Mouse (Mus musculus): ENCODE results near the gene Mrps5. TPM values are rescaled to one million over a fixed set of nuclear protein-coding genes. Genes with fewer than 3 reads are reported as not detected.

Gene Mrps5
- polyA plus RNA-seq, 1 experiment from 2014 or later = 155 TPM

- Histone ChIP-seq H3K27me3 (replicated peaks; ENCODE audit: control insufficient read depth, insufficient read depth, low read length) (no peaks in the 10 kb centered on the region), H3K27ac (ENCODE audit: low read depth) (no peak overlapping the region), H3K4me3 (ENCODE audit: low read depth, low read length) (no peak overlapping the region), H3K9ac (ENCODE audit: low read length) (no peak overlapping the region), H3K4me2 (ENCODE audit: low read length) (no peak overlapping the region), H3K9me3 (ENCODE audit: control insufficient read depth, low read length) (no peaks in the 10 kb centered on the region), H3K4me1 (replicated peaks; ENCODE audit: control insufficient read depth, insufficient read depth, low read length) (no peaks in the 10 kb centered on the region), H3K36me3 (ENCODE audit: control insufficient read depth, insufficient read depth, low read length) (no peaks in the 10 kb centered on the region)
- no peak for ATAC-seq (replicated peaks; ENCODE audit: low FRiP score, low TSS enrichment, low read depth)
- DNase-seq (ENCODE audit: low spot score) = no peak
- 64% methylated on average over 5 of the region's 5 CpGs for WGBS
Observed at GRCm38 (mm10) chr2:127625659-127626058, 38.6 kb downstream of the Mrps5 start.

- Histone ChIP-seq H3K4me3 (ENCODE audit: low read depth, low read length) (no peak overlapping the region), H3K27ac (ENCODE audit: low read depth) (no peak overlapping the region), H3K27me3 (replicated peaks; ENCODE audit: control insufficient read depth, insufficient read depth, low read length) (no peaks in the 10 kb centered on the region), H3K36me3 (ENCODE audit: control insufficient read depth, insufficient read depth, low read length) (no peaks in the 10 kb centered on the region), H3K9ac (ENCODE audit: low read length) (no peak overlapping the region), H3K4me2 (ENCODE audit: low read length) (no peak overlapping the region), H3K9me3 (ENCODE audit: control insufficient read depth, low read length) (no peaks in the 10 kb centered on the region), H3K4me1 (replicated peaks; ENCODE audit: control insufficient read depth, insufficient read depth, low read length) (no peaks in the 10 kb centered on the region)
- ATAC-seq (replicated peaks; ENCODE audit: low FRiP score, low TSS enrichment, low read depth) (no peak), DNase-seq (ENCODE audit: low spot score) (no peak)
- 73% methylated on average over 6 of the region's 6 CpGs for WGBS
Observed at GRCm38 (mm10) chr2:127627354-127627753, 40.3 kb downstream of the Mrps5 start.

GRCm38 (mm10) chr2:127627990-127628570, 41.1 kb downstream of the Mrps5 start:
- H3K4me3 ChIP-seq (ENCODE audit: low read depth, low read length) = no peak overlapping the region
- WGBS = 78% methylated on average over 6 of the region's 6 CpGs
- no peak overlapping the region for H3K9ac ChIP-seq (ENCODE audit: low read length)
- ATAC-seq (replicated peaks; ENCODE audit: low FRiP score, low TSS enrichment, low read depth) (no peak), DNase-seq (ENCODE audit: low spot score) (no peak)
- no peaks in the 10 kb centered on the region for H3K4me1 ChIP-seq (replicated peaks; ENCODE audit: control insufficient read depth, insufficient read depth, low read length)
- no peak overlapping the region for H3K4me2 ChIP-seq (ENCODE audit: low read length)
- H3K27me3 ChIP-seq (replicated peaks; ENCODE audit: control insufficient read depth, insufficient read depth, low read length) = no peaks in the 10 kb centered on the region
- no peaks in the 10 kb centered on the region for H3K36me3 ChIP-seq (ENCODE audit: control insufficient read depth, insufficient read depth, low read length)
- H3K9me3 ChIP-seq (ENCODE audit: control insufficient read depth, low read length) = no peaks in the 10 kb centered on the region
- no peak overlapping the region for H3K27ac ChIP-seq (ENCODE audit: low read depth)

GRCm38 (mm10) chr2:127632601-127633000, 45.6 kb downstream of the Mrps5 start:
- Histone ChIP-seq H3K4me3 (ENCODE audit: low read depth, low read length) (no peak overlapping the region), H3K27ac (ENCODE audit: low read depth) (no peak overlapping the region), H3K4me1 (replicated peaks; ENCODE audit: control insufficient read depth, insufficient read depth, low read length) (no peaks in the 10 kb centered on the region), H3K27me3 (replicated peaks; ENCODE audit: control insufficient read depth, insufficient read depth, low read length) (no peaks in the 10 kb centered on the region), H3K4me2 (ENCODE audit: low read length) (no peak overlapping the region), H3K36me3 (ENCODE audit: control insufficient read depth, insufficient read depth, low read length) (no peaks in the 10 kb centered on the region), H3K9ac (ENCODE audit: low read length) (no peak overlapping the region), H3K9me3 (ENCODE audit: control insufficient read depth, low read length) (no peaks in the 10 kb centered on the region)
- no peak for ATAC-seq (replicated peaks; ENCODE audit: low FRiP score, low TSS enrichment, low read depth)
- no peak for DNase-seq (ENCODE audit: low spot score)
- 73% methylated on average over 2 of the region's 2 CpGs for WGBS

- DNase-seq (ENCODE audit: low spot score) = no peak
- H3K4me1 ChIP-seq (replicated peaks; ENCODE audit: control insufficient read depth, insufficient read depth, low read length) = no peaks in the 10 kb centered on the region
- H3K9ac ChIP-seq (ENCODE audit: low read length) = no peak overlapping the region
- ATAC-seq (replicated peaks; ENCODE audit: low FRiP score, low TSS enrichment, low read depth) = no peak
- no peak overlapping the region for H3K4me2 ChIP-seq (ENCODE audit: low read length)
- WGBS = 71% methylated on average over 6 of the region's 6 CpGs
- no peaks in the 10 kb centered on the region for H3K36me3 ChIP-seq (ENCODE audit: control insufficient read depth, insufficient read depth, low read length)
- H3K4me3 ChIP-seq (ENCODE audit: low read depth, low read length) = no peak overlapping the region
- H3K27ac ChIP-seq (ENCODE audit: low read depth) = no peak overlapping the region
- no peaks in the 10 kb centered on the region for H3K27me3 ChIP-seq (replicated peaks; ENCODE audit: control insufficient read depth, insufficient read depth, low read length)
- H3K9me3 ChIP-seq (ENCODE audit: control insufficient read depth, low read length) = no peaks in the 10 kb centered on the region
Observed at GRCm38 (mm10) chr2:127635581-127635980, 48.6 kb downstream of the Mrps5 start.

DNA sequence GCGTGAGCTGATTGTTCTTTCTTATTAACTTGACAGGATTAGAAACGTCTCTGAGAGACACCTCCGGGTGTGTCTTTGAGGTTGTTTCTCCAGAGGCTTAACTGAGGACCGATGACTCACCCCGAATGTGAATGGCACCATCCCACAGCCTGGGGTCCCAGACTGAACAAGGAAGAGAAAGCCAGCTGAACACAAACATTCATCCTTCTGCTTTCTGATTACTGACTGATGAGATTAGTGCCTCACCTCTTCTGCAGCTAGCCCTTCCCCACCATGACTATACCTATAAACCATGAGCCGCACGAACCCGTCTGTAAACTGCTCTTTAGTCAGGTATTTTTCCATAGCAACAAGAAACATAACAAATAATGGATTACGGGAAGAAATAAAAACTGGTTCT, 52.0 kb downstream of the Mrps5 start:
- no peak overlapping the region for H3K27ac ChIP-seq (ENCODE audit: low read depth)
- 75% methylated on average over 9 of the region's 9 CpGs for WGBS
- DNase-seq (ENCODE audit: low spot score) = no peak
- H3K27me3 ChIP-seq (replicated peaks; ENCODE audit: control insufficient read depth, insufficient read depth, low read length) = no peaks in the 10 kb centered on the region
- ATAC-seq (replicated peaks; ENCODE audit: low FRiP score, low TSS enrichment, low read depth) = no peak
- H3K4me1 ChIP-seq (replicated peaks; ENCODE audit: control insufficient read depth, insufficient read depth, low read length) = no peaks in the 10 kb centered on the region
- H3K4me3 ChIP-seq (ENCODE audit: low read depth, low read length) = no peak overlapping the region
- no peak overlapping the region for H3K4me2 ChIP-seq (ENCODE audit: low read length)
- H3K9me3 ChIP-seq (ENCODE audit: control insufficient read depth, low read length) = no peaks in the 10 kb centered on the region
- H3K36me3 ChIP-seq (ENCODE audit: control insufficient read depth, insufficient read depth, low read length) = no peaks in the 10 kb centered on the region
- no peak overlapping the region for H3K9ac ChIP-seq (ENCODE audit: low read length)

DNA sequence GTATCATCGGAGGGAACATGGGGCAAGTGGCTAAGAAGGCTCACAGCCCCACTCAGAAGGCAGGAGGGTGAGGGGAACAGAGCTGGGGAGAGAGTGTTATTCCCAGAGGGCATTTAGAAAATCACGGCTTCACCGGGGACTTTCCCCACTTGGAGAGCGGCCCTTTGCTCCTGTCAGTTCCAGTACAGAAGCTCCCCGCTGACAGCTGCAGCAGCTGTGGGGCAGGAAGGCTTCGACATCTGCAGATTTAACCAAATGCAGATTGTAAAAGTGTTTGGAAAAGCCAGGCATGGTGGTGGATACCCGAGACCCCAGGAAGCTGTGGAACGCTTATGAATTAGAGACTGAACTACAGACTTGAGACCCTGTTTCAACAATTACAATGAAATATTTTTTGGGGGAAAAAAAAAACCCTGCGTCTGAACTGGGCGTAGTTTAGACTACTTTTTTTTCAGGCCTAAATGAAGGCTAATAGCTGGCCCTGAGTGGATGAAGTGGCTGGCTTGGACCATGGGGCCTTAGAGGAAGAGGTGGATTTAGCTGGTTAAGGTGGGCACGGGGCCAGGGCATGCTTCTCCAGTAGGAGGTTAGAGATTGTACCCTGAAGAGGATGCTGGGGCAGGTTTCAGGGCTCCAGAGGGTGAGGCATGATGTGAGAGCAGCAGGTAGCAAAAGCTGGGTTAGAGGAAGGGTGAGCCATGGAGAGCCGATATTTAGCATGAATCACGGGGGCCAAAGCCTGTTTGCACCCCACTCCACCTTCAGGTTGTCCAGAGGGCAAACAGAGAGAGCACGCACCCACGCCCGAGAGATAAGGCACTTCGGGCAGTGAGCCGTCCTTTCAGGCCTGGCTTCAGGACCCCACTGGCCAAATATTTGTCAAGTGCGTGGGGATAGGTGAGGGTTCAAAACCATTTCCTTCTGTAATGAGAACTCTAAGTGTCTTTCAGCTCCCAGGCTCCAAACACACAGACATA, 57.0 kb downstream of the Mrps5 start:
- no peaks in the 10 kb centered on the region for H3K4me1 ChIP-seq (replicated peaks; ENCODE audit: control insufficient read depth, insufficient read depth, low read length)
- H3K9ac ChIP-seq (ENCODE audit: low read length) = no peak overlapping the region
- no peaks in the 10 kb centered on the region for H3K27me3 ChIP-seq (replicated peaks; ENCODE audit: control insufficient read depth, insufficient read depth, low read length)
- no peaks in the 10 kb centered on the region for H3K9me3 ChIP-seq (ENCODE audit: control insufficient read depth, low read length)
- DNase-seq (ENCODE audit: low spot score) (no peak), ATAC-seq (replicated peaks; ENCODE audit: low FRiP score, low TSS enrichment, low read depth) (no peak)
- H3K36me3 ChIP-seq (ENCODE audit: control insufficient read depth, insufficient read depth, low read length) = no peaks in the 10 kb centered on the region
- no peak overlapping the region for H3K4me2 ChIP-seq (ENCODE audit: low read length)
- no peak overlapping the region for H3K27ac ChIP-seq (ENCODE audit: low read depth)
- no peak overlapping the region for H3K4me3 ChIP-seq (ENCODE audit: low read depth, low read length)
- 50% methylated on average over 19 of the region's 19 CpGs for WGBS

DNA sequence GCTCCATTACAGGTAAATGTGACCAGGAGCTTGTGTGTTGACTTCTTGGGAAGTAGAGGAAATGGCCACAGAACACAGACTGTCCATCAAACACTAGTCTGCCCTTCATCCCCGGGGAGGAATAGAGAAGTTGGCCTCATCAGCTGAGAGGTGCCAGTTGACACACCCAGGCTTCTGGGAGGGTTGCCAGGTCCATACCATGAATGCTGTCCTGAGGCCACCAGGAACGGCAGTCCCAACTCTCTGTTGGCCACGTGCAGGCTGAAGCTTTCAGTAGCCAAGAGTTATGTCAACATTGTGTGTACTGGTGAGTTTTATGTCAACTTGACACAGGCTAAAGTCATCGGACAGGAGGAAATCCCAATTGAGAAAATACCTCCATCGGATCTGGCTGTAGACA, 59.9 kb downstream of the Mrps5 start:
- DNase-seq (ENCODE audit: low spot score) (no peak), ATAC-seq (replicated peaks; ENCODE audit: low FRiP score, low TSS enrichment, low read depth) (no peak)
- no peak overlapping the region for H3K27ac ChIP-seq (ENCODE audit: low read depth)
- 69% methylated on average over 5 of the region's 5 CpGs for WGBS
- no peaks in the 10 kb centered on the region for H3K4me1 ChIP-seq (replicated peaks; ENCODE audit: control insufficient read depth, insufficient read depth, low read length)
- no peak overlapping the region for H3K9ac ChIP-seq (ENCODE audit: low read length)
- no peaks in the 10 kb centered on the region for H3K27me3 ChIP-seq (replicated peaks; ENCODE audit: control insufficient read depth, insufficient read depth, low read length)
- H3K9me3 ChIP-seq (ENCODE audit: control insufficient read depth, low read length) = no peaks in the 10 kb centered on the region
- H3K4me3 ChIP-seq (ENCODE audit: low read depth, low read length) = no peak overlapping the region
- no peak overlapping the region for H3K4me2 ChIP-seq (ENCODE audit: low read length)
- no peaks in the 10 kb centered on the region for H3K36me3 ChIP-seq (ENCODE audit: control insufficient read depth, insufficient read depth, low read length)
